Mouse (Mus musculus) E14TG2a.4 (cell line): ENCODE results near the gene Polr3f.

Experiments
- CTCF ChIP-seq: conservative IDR thresholded peaks from 2 replicates; pipeline ENCODE4 v1.5.1; 2014; ENCODE audit warnings: low read length
- POU5F1 ChIP-seq: IDR thresholded peaks from 2 replicates; pipeline ENCODE4 v1.6.1; 2014; ENCODE audit warnings: low read length, borderline replicate concordance

DNA sequence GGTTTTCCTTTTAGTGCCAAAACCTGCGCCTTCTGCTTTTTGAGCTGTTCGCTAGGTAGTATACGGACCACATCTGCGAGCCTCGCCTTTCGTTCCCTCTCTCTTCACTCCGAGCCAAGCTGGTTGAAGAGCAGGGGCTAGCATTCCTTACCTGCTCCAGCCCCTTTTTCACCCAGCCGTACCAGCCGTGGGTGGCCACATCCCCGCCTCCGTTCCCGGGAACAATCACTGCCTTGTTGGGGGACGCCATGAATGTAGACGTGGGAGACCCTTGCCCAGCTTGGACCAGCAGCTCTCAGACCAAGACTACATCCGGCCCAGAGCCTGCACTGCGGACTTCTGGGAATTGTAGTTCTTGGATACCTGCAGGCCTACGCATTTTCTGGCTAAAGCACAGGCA is 23.0 kb downstream of the Polr3f start, which contains the start of gene Rbbp9:
- TF ChIP-seq CTCF (no peak), POU5F1 (no peak)
